Mouse (Mus musculus) midbrain, embryonic 16.5 days (tissue): ENCODE results near the gene Dpf2. TPM values are rescaled to one million over a fixed set of nuclear protein-coding genes. Genes with fewer than 3 reads are reported as not detected.

Source experiments
- ATAC-seq: fragments of 200-750 bp; cut with Nextera tagmentation; 2 replicates; pipeline ENCODE4 v1.8.0; 2017; ENCODE audit warnings: moderate TSS enrichment
- H3K27ac ChIP-seq: fragments of 300-500 bp; sonication (generic); 2 replicates; pipeline ENCODE4 v1.5.1; 2014; ENCODE audit warnings: mild to moderate bottlenecking, low read length, mixed read lengths
- H3K27me3 ChIP-seq: fragments of 300-500 bp; sonication (generic); 2 replicates; pipeline ENCODE4 v1.6.1; 2014; ENCODE audit warnings: low read depth, low read length, mixed read lengths; ENCODE audit not compliant: control insufficient read depth, insufficient read depth
- H3K36me3 ChIP-seq: fragments of 300-500 bp; sonication (generic); 2 replicates; pipeline ENCODE4 v1.6.1; 2014; ENCODE audit warnings: mild to moderate bottlenecking, low read length, moderate library complexity, mixed read lengths; ENCODE audit not compliant: control insufficient read depth, insufficient read depth
- H3K4me1 ChIP-seq: fragments of 300-500 bp; sonication (generic); 2 replicates; pipeline ENCODE4 v1.6.1; 2014; ENCODE audit warnings: mild to moderate bottlenecking, low read length, mixed read lengths; ENCODE audit not compliant: control insufficient read depth, insufficient read depth
- H3K4me2 ChIP-seq: fragments of 300-500 bp; sonication (generic); 2 replicates; pipeline ENCODE4 v1.6.1; 2014; ENCODE audit warnings: mild to moderate bottlenecking, low read length, mixed read lengths
- H3K4me3 ChIP-seq: fragments of 300-500 bp; sonication (generic); 2 replicates; pipeline ENCODE4 v1.5.1; 2014; ENCODE audit warnings: low read depth, mild to moderate bottlenecking, low read length, moderate library complexity, mixed read lengths
- H3K9ac ChIP-seq: fragments of 300-500 bp; sonication (generic); 2 replicates; pipeline ENCODE4 v1.6.1; 2014; ENCODE audit warnings: low read depth, low read length, mixed read lengths
- H3K9me3 ChIP-seq: fragments of 300-500 bp; sonication (generic); replicated peaks from 2 replicates; pipeline ENCODE4 v1.6.1; 2014; ENCODE audit warnings: mild to moderate bottlenecking, low read length, mixed read lengths; ENCODE audit not compliant: control insufficient read depth, poor library complexity, severe bottlenecking
- WGBS: fragments of 180-500 bp; shearing (Covaris S2); extraction: QIAGEN DNeasy Blood & Tissue Kit; methylation state at CpG from one replicate; pipeline ENCODE4 v1.1.7; 2014; 5-methylcytosine and 5-hydroxymethylcytosine counted together
- polyA plus RNA-seq: library from polyadenylated mRNA; unstranded; fragments of >200 nt; fragmentation: Nextera tagmentation; extraction: Ambion mirVana; gene quantifications from 2 replicates; pipeline ENCODE4 v1.2.1, GENCODE M21; 2015

The Dpf2 gene
- polyA plus RNA-seq, 1 experiment from 2014 or later, result 105 TPM

DNA sequence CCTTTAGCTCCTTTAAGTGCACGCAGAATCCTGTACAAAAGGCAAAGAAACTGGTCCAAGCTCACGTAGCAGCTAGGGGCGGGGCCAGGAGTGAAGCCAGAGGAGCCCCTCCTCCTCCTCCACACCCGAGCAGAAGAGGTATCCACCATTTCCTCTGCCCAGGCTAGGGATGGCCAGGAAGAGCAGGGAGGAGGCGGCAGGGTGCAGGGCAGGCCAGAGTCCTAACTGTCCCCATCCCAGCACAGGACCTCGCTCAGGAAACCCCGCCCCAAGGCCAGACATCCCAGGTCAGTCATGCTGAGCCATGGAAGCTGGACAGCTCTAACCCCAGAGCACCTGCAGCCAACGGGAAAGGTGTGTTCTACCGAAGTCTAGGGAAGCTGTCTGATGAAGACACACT is 8.9 kb upstream of the Dpf2 start:
- H3K9ac ChIP-seq, result no peak overlapping the region; the same call in 1 of the 2 replicates
- no peak for ATAC-seq
- 24% methylated on average over 8 of the region's 9 CpGs for WGBS
- no peaks in the 10 kb centered on the region for H3K9me3 ChIP-seq
- no peaks in the 10 kb centered on the region for H3K27me3 ChIP-seq
- H3K4me2 ChIP-seq, result peak overlapping the region; percentile 35
- H3K36me3 ChIP-seq, result peaks cover 14% of the 10 kb centered on the region
- peaks cover 17% of the 10 kb centered on the region for H3K4me1 ChIP-seq
- no peak overlapping the region for H3K4me3 ChIP-seq
- H3K27ac ChIP-seq, result no peak overlapping the region

DNA sequence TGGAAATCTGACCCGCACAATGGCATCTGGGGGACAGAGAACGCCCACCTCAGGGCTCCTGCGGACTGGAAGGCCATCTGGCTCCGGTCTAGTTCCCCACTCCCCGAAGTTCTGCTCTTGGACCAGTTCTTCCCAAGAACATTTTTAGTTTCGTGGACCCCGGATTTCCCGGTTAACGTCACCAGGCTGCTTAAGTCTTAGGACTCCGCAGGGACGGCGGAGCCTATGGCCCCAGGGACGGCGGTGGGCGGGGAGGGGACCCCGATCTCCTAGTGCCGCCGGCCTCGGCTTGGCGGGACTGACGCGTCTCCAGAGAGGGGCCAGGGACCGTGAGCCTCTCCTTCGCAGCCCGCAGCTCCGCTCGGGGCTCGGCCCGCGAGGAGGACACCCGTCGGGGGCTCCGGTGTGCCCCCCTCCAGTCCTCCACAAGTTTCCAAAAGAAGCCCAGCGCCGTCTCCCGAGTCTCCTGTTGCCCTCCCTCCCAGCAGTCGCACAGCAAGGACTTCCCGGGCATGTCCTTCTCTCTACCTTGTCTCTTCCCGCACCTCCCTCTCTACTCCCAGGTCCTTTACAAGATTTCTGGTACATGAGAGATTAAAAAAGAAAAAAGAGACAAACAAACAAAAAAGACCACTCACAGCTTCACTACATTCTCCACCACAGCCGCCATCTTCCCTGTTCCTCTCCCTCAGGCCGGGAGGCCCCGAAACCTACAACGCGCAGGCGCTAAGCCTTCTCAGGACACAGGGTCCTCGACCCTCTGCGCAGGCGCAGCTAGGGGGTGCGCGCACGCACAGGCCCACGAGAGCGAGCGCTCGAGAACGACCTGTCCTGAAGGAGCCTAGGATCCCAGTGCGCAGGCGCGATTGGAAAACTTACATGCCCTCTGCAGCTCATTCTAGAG is 455 bp downstream of the Dpf2 start:
- H3K27ac ChIP-seq, result peak overlapping the region; percentile 80
- ATAC-seq, result peak; percentile 94
- no peaks in the 10 kb centered on the region for H3K9me3 ChIP-seq
- H3K4me3 ChIP-seq, result peak overlapping the region; percentile 94
- H3K36me3 ChIP-seq, result peaks cover 10% of the 10 kb centered on the region
- no peaks in the 10 kb centered on the region for H3K27me3 ChIP-seq
- peak overlapping the region; percentile 89 for H3K9ac ChIP-seq
- peaks cover 28% of the 10 kb centered on the region for H3K4me1 ChIP-seq
- H3K4me2 ChIP-seq, result peak overlapping the region; percentile 93
- under 1% methylated on average over 58 of the region's 59 CpGs for WGBS

DNA sequence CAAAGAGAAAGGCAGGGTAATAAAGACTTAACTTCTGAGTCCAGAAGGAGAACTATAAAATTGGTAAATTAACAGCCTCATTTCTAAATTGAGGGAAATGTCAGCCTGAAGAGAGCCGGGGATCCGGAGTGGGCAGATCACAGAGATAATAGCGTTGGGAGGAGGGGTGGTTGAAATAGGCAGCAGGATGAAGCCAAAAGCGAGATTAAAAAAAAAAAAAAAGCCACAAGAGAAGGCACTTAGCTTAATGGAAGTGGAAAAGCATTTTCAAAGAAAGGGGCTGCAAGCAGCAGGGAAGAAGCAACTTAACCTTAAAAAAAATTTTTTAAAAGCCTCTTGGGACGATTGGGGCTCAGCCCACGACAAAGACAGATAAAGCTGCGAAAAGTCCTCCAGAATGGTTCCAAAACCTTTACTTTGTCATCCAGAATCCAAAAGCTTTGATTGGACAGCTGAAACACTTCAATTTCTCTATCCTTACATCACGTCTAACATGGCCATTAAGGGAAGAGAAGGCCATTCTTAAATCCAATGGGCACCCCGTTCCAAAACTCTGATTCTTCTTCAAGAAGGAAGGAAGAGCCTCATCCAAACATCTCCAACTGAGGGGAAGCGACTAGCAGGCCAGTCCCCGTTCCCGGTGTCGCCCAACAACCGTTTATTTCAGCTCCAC is 1.2 kb downstream of the Dpf2 start:
- Histone ChIP-seq H3K9ac (peak overlapping the region; percentile 89), H3K27me3 (no peaks in the 10 kb centered on the region), H3K4me1 (peaks cover 28% of the 10 kb centered on the region), H3K9me3 (no peaks in the 10 kb centered on the region), H3K36me3 (peaks cover 7% of the 10 kb centered on the region), H3K4me3 (peak overlapping the region; percentile 94), H3K27ac (peak overlapping the region; percentile 80), H3K4me2 (peak overlapping the region; percentile 93)
- 4% methylated on average over 14 of the region's 14 CpGs for WGBS
- ATAC-seq, result no peak

DNA sequence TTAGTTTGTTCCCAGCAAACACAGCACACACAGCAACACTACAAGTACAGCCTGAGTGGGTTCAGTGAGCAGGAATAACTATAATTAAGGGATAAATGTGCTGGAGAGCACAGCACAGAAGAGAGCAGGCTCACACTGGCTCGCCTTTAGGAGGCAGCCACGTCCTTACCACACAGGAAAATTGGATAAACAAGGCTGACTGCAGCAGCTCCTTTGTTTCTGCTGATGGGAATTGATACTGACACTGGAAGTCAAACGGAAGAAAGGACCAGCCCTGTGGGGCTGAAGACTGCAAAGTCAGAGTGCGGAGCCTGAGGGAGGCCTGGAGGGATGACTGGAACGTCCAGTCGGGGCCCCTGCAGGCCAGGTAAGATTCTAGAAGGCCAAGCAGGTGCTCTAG is 2.6 kb downstream of the Dpf2 start:
- Histone ChIP-seq H3K4me1 (peaks cover 28% of the 10 kb centered on the region), H3K9me3 (no peaks in the 10 kb centered on the region), H3K4me3 (peak overlapping the region; percentile 25), H3K9ac (peak overlapping the region; percentile 63), H3K4me2 (peak overlapping the region; percentile 93), H3K27ac (peak overlapping the region; percentile 64), H3K36me3 (peaks cover 13% of the 10 kb centered on the region; the same call in 1 of the 2 replicates), H3K27me3 (no peaks in the 10 kb centered on the region)
- no peak for ATAC-seq
- WGBS, result 40% methylated on average over 6 of the region's 6 CpGs

DNA sequence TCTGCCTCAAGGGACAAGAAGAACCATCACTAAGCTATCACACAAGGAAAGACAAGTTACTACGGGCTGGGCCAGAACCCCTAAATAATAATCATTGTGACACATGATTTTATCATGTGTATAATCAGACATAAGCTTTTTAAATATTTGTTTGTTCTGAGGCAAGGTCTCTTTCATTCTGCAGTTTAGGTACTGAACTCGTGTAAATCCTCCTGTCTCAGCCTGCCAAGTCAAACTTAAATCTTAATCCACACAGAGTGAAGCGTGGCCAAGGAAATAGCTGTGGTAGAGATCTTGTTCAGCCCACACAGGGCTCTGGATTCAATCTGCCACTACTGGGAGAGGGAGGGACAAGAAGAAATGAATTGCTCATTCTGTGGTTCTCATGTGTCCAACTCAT is 5.5 kb downstream of the Dpf2 start:
- no peak for ATAC-seq
- Histone ChIP-seq H3K4me2 (no peak overlapping the region), H3K4me1 (peaks cover 23% of the 10 kb centered on the region), H3K36me3 (peaks cover 37% of the 10 kb centered on the region), H3K4me3 (no peak overlapping the region), H3K9ac (no peak overlapping the region), H3K27me3 (no peaks in the 10 kb centered on the region), H3K27ac (no peak overlapping the region), H3K9me3 (no peaks in the 10 kb centered on the region)
- 92% methylated on average over 3 of the region's 3 CpGs for WGBS

DNA sequence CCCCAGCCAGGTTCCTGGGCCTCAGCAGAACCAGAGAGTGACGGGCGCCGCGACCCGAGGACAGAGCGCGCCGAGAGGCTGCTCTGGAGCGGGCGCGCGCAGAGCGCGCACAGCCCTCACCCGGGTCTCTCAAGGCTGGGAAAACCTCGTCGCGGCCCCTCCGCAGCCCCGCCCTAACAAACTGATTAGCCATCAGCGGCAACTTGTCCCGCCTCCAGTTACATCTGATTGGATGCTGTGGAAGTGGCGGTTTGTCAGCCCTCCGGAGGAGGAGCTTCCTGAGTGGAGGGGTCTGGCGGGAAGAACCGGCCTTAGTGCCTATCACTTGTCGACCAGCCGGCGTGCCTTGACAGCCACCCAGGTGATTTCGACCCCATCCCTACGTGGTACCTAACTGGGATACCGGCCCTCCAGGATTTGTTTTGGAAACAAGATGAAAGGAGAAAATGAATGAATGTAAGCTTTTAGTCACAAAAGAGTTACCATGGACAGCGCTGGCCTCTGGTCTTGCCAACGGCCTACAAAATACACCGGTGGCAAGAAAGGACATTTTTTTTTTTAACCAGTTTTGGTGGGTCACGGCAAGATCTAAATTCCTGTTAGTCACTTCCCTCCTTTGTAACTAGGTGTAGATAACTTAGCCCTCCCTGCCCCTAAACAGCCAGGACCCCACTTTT is 18.7 kb downstream of the Dpf2 start, which contains the start of gene Tigd3:
Gene Tigd3, minus strand, starts transcription at position 148 of the 677 bp plus-strand sequence.
- Histone ChIP-seq H3K36me3 (peaks cover 21% of the 10 kb centered on the region; the same call in 1 of the 2 replicates), H3K4me1 (peaks cover 25% of the 10 kb centered on the region), H3K9ac (peak within 1 kb of the TSS; percentile 91), H3K27ac (peak within 1 kb of the TSS; percentile 86), H3K4me2 (peak within 1 kb of the TSS; percentile 79), H3K9me3 (no peaks in the 10 kb centered on the region), H3K4me3 (peak within 1 kb of the TSS; percentile 69), H3K27me3 (no peaks in the 10 kb centered on the region)
- peak; percentile 96 for ATAC-seq
- 5% methylated on average over 33 of the region's 36 CpGs for WGBS

DNA sequence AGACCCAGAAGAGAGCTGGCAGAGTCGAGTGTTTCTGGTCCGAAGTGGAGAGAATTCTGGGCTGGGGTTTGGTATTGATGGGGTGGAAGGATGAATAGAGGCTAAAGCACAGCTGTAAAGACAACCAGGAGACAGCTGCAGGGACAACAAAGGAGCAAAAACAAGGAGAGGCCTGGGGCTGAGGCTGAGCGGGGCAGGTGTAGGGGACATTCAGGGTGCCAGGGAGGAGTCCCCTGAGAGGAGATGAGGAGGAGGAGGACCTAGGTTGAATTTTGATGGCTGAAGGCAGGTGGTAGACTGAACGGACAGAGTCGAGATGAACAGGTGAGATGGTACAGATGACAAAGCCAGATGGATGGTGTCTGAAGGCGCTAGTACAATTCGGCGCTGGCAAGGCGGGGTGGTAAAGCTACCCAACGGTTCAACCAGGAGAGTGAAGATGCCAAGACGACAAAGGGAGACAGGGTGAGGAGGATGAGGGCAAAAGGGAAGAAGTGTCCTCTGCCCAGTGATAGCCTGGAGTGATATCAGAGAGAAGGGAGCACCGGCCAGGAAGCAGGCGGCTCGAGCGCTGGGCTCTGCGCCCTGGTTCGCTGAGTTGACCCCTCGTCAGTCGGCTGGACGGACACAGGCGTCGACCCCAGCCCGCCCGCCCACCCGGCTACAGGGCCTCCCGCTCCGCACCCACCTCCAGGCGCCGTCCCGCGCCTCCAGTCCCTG is 19.4 kb downstream of the Dpf2 start:
- H3K9ac ChIP-seq, result peak overlapping the region; percentile 91
- H3K4me1 ChIP-seq, result peaks cover 25% of the 10 kb centered on the region
- H3K27ac ChIP-seq, result peak overlapping the region; percentile 86
- 11% methylated on average over 18 of the region's 31 CpGs for WGBS
- peak overlapping the region; percentile 79 for H3K4me2 ChIP-seq
- peak overlapping the region; percentile 69 for H3K4me3 ChIP-seq
- peaks cover 18% of the 10 kb centered on the region; the same call in 1 of the 2 replicates for H3K36me3 ChIP-seq
- no peaks in the 10 kb centered on the region for H3K27me3 ChIP-seq
- H3K9me3 ChIP-seq, result no peaks in the 10 kb centered on the region
- ATAC-seq, result peak; percentile 66

DNA sequence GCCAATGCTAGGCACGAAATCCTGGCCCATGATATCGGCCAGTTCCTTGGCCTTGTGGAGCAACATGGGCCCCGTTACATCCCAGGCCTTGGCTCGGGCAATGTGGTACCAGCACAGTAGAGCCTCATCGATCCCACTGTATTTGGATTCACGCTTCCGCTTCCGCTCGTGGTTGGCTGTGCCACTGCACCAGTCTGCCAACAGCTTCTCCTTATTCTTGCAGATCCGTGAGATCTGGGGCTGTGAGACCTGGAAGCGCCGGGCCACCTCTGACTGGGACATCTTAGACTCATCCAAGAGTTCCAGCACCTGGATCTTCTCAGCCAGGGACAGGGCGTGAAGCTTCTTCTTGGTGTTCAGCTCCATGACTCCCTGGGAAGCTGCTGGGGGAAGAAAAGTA is 20.1 kb downstream of the Dpf2 start:
- H3K4me3 ChIP-seq, result peak overlapping the region; percentile 69
- H3K36me3 ChIP-seq, result peaks cover 15% of the 10 kb centered on the region; the same call in 1 of the 2 replicates
- peaks cover 25% of the 10 kb centered on the region for H3K4me1 ChIP-seq
- H3K27me3 ChIP-seq, result no peaks in the 10 kb centered on the region
- H3K9ac ChIP-seq, result peak overlapping the region; percentile 91
- H3K9me3 ChIP-seq, result no peaks in the 10 kb centered on the region
- 91% methylated on average over 13 of the region's 13 CpGs for whole genome bisulfite sequencing
- H3K27ac ChIP-seq, result peak overlapping the region; percentile 86
- peak overlapping the region; percentile 79 for H3K4me2 ChIP-seq
- no peak for ATAC-seq
